Mouse (Mus musculus) hindlimb bud, embryonic 11.5 days (tissue): Measurements from ENCODE around the gene Slco1a1.
"Not testable (repeated sequence)": the region's sequence is repeated elsewhere in the genome, so short reads cannot be mapped to it uniquely, and the experiment has no call there.

ENCODE experiments used
- DNase-seq: peaks from one replicate; pipeline ENCODE4 v3.0.0-alpha.2; 2012; ENCODE audit warnings: low read depth, low spot score; ENCODE audit errors: extremely low spot score

Gene Slco1a1

DNA sequence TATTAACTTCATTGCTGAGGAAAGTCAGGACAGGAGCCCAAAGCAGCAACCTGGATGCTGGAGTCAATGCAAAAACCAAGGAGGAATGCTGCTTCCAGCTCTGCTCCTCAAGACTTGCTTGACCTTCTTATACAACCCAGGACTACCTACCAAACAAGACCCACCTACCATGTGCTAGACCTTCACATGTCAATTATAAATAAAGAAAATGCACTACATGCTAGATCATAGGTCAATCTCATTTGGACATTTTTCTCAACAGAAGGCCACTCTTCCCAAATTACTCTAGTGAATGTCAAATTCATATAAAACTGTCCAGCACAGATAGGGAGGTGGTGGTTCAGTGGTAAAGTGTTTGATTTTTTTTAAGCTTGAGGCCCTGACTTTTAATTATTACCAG lies at the start of gene Slco1a1:
TSS of gene Slco1a1 (minus strand) at position 101 of the 400 bp plus-strand sequence.
- no peak for DNase-seq

GRCm38 (mm10) chr6:141986772-141987171 lies 40.0 kb upstream of the Slco1a1 start:
- DNase-seq: no peak

DNA sequence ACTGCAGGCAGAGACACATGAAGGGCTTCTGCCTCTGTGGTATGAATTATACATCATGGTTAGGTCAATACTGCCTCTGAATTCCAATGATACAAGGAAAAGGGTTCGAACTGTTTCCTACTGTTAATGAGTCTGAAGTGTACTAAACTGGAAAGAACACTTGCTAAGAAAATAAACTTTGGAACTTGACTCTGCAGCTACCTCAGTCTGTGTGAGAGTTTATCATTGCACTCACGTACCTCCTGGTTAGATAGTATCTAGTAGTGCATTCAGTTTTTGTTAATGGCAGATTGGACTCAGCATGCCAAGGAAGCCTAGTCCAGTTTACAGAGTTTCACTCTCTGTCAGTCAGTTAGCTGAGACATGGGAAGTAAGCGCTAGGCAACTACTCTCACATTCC lies 37.9 kb upstream of the Slco1a1 start:
- DNase-seq: no peak

- no peak for DNase-seq
Observed at GRCm38 (mm10) chr6:141962420-141962819, 15.7 kb upstream of the Slco1a1 start.

DNA sequence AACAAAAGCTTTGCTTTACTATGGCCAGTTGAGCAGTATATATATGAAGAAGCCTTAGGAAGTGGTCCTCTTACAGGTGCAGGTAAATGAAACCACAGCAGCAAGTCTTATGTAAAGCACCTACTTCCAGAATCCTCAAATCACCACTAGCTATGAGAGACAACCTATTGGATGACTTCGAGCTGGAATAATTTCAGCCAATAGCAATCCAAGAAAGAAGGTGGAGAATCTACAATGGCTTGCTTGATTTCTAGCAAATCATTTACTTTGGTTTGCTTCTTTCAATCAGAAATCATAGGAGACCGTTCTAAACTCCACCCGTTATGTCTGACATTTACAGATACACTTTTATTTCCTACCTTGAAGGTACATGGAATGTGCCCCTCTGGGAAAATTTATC lies 15.1 kb upstream of the Slco1a1 start:
- DNase-seq: no peak

DNA sequence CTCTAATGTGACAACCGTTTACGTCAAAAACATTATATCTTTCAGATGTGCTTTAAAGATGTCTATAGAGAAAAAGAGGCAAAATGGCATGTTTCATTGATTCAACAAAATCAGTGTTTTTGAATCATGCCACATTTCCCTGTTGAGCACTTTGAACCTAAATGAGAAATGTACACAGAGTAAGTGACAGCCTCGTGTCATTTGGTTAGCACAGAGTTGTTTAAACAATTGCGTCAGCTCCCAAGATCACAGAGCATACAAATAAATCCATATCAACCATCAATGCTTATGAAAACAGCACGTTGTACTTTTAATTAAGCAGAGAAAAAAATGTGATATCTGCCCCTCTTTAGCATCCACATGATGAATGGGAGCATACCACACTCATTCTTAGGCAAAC lies 13.7 kb upstream of the Slco1a1 start:
- no peak for DNase-seq

- no peak for DNase-seq
Observed at GRCm38 (mm10) chr6:141940451-141940850, 6.3 kb downstream of the Slco1a1 start.

- no peak for DNase-seq
Observed at GRCm38 (mm10) chr6:141898197-141898596, 48.6 kb downstream of the Slco1a1 start.

DNA sequence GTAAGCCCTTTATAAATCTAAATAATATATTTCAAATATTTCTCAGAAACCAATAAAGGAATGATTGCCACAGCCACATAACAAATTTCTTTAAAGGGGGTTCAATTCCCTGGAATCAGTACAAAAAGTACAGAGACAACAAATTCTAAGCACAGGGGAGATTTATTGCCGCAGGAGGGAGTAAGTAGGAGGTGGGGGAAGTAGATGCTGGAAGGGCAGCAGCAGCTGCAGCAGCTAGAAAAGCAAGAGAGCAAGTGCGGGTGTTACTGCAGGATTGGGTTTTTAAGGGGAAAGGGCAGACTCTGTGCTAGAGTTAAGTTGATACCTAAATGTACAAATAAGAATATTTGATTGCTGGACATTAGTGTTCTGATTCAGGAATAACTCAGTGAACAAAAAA lies 57.0 kb downstream of the Slco1a1 start:
- DNase-seq: no peak

- DNase-seq: no peak
Observed at GRCm38 (mm10) chr6:141888248-141888647, 58.5 kb downstream of the Slco1a1 start.

DNA sequence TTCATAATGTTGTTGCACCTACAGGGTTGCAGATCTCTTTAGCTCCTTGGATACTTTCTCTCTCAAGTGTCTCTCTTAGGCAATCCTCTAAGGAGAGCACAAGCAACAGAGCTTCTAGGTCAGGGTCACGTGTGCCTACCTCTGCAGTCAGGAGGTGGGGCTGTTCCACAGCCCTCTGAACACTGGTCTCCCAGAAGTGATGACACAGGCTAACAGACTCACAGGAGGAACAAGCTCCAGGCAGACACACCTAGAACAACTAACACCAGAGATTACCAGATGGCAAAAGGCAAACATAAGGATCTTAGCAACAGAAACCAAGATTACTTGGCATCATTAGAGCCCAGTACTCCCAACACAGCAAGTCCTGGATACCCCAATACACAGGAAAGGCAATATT lies 64.2 kb downstream of the Slco1a1 start:
- no peak for DNase-seq

- not testable (repeated sequence) for DNase-seq
Observed at GRCm38 (mm10) chr6:141875742-141876141, 71.0 kb downstream of the Slco1a1 start.

DNA sequence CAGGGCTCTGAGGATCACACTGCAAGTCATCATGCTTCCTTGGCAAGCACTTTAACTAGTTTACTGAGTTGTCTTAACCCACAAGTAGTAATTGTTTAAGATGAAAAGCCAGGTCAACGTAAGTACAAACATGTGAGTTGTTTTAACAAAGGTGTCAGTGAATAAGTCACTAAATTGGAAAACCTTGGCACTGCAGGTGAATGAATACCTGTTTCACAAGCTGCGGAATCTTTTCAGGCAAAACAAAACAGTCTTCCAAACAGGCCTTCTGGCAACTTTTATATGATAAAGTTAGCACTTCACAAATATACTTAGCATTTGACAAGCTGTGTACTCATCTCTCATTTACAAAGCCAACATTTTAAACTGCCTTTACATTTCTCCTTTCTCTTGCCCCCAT lies 75.1 kb downstream of the Slco1a1 start:
- DNase-seq: no peak

DNA sequence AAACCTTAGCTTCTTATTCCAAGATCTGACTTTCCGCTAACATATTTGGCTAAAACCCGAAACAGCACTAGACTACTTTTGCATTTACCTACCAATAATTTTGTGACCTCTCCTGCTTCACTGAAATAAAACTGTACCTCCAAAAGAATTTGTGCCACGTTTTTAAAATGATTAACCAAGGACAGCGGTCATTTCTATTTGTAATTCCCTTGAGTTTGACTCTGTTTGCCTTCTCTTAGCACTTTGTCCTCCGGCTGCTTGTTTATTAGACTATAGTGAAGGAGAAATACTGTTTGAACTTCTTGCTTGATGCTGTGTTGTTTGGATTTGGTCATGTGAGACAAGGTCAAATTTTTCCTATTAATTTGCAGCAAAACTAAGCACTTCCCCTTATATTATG lies 78.0 kb downstream of the Slco1a1 start:
- DNase-seq: no peak

DNA sequence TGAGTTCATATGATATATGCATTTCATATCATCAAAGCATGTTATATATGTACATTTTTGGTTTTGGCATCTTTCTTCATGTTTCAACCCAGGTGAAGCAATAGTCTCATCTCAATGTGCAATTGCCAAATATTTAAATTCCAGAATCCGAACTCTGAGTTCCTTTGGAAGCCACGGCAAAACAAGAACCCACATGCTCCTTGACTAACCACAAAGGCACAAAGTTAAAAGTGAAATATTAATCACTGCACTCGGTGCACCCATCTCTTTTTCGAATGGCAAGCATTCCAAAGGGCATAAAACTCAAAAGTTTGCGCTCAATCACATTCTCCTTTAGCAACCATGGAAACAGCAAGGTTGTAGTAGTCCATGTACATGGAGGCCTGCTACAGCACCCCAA lies 80.7 kb downstream of the Slco1a1 start:
- no peak for DNase-seq

DNA sequence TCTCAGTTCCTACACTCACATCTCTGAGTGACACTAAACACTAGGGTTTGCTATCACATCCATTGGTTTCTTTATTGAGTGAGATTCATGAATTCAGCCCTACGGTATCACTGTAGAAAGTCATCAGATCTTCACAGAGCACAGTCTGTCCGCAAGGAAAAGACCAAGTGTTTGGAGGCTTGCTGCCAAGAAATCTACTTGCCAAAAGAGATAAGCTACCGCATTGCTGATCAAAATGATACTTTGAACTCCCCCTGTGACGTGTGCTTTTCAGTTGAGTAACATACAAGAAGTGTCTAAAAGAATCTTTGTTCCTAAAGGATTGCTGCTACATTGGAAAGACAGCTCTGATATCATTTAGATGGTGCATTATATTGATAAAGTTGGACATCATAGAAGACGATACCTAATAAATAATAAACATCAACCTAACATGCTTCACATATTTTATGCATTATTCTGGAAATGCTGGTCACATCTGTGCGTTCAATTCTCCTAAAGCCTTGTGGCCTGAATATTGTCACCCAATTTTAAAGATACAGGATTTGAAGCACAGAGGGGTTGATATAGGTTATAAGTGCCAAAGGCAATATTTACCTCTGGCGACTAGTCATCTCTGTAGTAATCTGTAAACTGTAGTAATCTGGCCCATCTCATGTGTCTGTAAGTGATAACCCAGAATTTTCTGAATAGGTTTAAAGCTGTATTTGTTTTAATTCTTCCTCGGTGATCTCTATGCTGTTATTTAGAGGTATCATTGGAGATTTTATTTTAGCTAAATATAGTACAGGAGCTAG lies 88.8 kb downstream of the Slco1a1 start:
- DNase-seq: no peak
